Mouse (Mus musculus) kidney, adult 2 months (tissue): ENCODE measurements around the gene Cldn13. TPM values are rescaled to one million over a fixed set of nuclear protein-coding genes. Genes with fewer than 3 reads are reported as not detected.
A peak's percentile ranks its signal among the peaks of the same experiment; 100 is the strongest.

ENCODE experiments used
- DNase-seq: peaks from one replicate; pipeline ENCODE4 v3.0.0; 2021
- H3K27ac ChIP-seq: fragments of 200-500 bp; 2 replicates; pipeline ENCODE4 v1.5.1; 2012; ENCODE audit warnings: low read depth, low read length, control low read depth, inconsistent platforms; ENCODE audit not compliant: insufficient read depth
- H3K27me3 ChIP-seq: fragments of 200-500 bp; replicated peaks from 2 replicates; pipeline ENCODE4 v1.6.1; 2012; ENCODE audit warnings: mild to moderate bottlenecking, moderate library complexity, low read length, inconsistent platforms; ENCODE audit not compliant: control insufficient read depth, insufficient read depth
- H3K36me3 ChIP-seq: fragments of 200-500 bp; 2 replicates; pipeline ENCODE4 v1.6.1; 2012; ENCODE audit warnings: mild to moderate bottlenecking, moderate library complexity, low read length, inconsistent platforms; ENCODE audit not compliant: control insufficient read depth, insufficient read depth
- H3K4me1 ChIP-seq: fragments of 200-500 bp; 2 replicates; pipeline ENCODE4 v1.6.1; 2011; ENCODE audit warnings: low read length; ENCODE audit not compliant: control insufficient read depth, insufficient read depth
- H3K4me3 ChIP-seq: fragments of 200-500 bp; 2 replicates; pipeline ENCODE4 v1.5.1; 2011; ENCODE audit warnings: mild to moderate bottlenecking, low read depth, low read length, control low read depth; ENCODE audit not compliant: insufficient read depth
- CTCF ChIP-seq: fragments of 200-500 bp; conservative IDR thresholded peaks from 2 replicates; pipeline ENCODE4 v1.5.1; 2011; ENCODE audit warnings: low read depth, mild to moderate bottlenecking, control low read depth, low read length, moderate library complexity, mixed read lengths; ENCODE audit not compliant: insufficient read depth, insufficient read length
- POLR2A ChIP-seq: fragments of 200-500 bp; IDR thresholded peaks from one replicate; pipeline ENCODE4 v1.6.1; 2011; ENCODE audit warnings: low read depth, low read length, control low read depth
- WGBS: fragments of 180-500 bp; shearing (Covaris S2); methylation state at CpG from one replicate; pipeline ENCODE4 v1.1.7; 2018; 5-methylcytosine and 5-hydroxymethylcytosine counted together
- polyA plus RNA-seq: library from polyadenylated mRNA; depleted of rRNA; stranded (reverse); fragments of >200 nt; gene quantifications from 2 replicates; pipeline ENCODE4 v1.2.3, GENCODE M21; 2012

Cldn13 gene
- polyA plus RNA-seq, 1 experiment: not detected

- Histone ChIP-seq H3K4me1 (no peaks in the 10 kb centered on the region), H3K36me3 (no peaks in the 10 kb centered on the region), H3K27ac (no peak overlapping the region), H3K27me3 (no peaks in the 10 kb centered on the region), H3K4me3 (no peak overlapping the region)
- no peak for DNase-seq
- TF ChIP-seq POLR2A (no peak), CTCF (no peak)
- 93% methylated on average over 8 of the region's 8 CpGs for WGBS
Observed at GRCm38 (mm10) chr5:134933281-134933680, 18.0 kb upstream of the Cldn13 start.

DNA sequence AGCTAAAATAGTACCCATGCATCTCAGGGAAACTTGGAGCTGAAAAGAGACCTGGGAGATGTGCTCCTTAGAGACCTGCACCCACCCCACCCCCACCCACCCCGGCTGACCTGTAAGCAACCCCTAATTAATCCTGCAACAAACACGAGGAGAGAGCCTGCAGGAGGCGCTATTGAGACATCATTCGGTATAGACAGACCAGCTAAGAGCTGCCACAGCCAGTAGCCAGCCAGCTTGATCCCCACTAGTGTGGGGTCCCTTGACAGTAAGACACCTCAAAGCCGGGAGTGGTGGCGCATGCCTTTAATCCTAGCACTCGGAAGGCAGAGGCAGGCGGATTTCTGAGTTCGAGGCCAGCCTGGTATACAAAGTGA lies 17.6 kb upstream of the Cldn13 start:
- peak overlapping the region; percentile 59 for H3K4me3 ChIP-seq
- TF ChIP-seq POLR2A: no peak
- peak; percentile 46 for TF ChIP-seq CTCF
- WGBS: 43% methylated on average over 9 of the region's 9 CpGs
- no peak overlapping the region; the same call in 1 of the 2 replicates for H3K27ac ChIP-seq
- no peaks in the 10 kb centered on the region for H3K36me3 ChIP-seq
- H3K4me1 ChIP-seq: no peaks in the 10 kb centered on the region
- DNase-seq: peak; percentile 70
- H3K27me3 ChIP-seq: no peaks in the 10 kb centered on the region

DNA sequence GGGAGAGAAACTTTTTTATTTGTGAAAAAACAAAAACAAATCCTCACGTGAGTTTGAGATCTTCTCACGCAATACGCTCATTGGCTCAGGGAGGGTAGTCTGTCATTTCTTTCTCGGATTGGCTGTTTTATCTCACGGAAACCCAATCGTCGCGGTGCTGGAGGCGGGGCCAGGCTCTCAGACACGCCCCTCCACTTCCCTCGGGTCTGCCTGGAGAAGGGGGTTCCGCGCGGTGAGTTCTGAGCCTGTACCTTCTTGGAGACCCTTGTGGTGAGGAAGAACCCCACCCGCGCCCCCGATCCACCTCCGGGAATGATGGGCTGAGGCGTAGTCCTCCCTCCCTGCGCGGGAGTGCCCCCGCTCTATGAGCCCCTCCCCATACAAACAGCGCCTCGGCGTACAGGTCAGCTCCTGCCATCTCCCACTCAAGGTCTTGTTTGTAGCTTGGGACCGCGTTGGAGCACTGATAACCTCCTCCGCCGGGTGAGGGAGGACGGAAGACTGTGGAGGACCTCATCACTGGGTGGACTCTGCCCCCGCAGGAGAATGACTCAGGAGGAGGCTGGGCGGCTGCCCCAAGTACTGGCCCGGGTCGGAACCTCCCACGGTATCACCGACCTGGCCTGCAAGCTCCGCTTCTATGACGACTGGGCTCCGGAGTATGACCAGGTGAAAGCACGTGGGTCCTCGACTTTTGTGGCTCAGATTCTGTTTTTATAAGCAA lies 17.0 kb upstream of the Cldn13 start, which contains the start of gene Mettl27:
TSS of gene Mettl27 (plus strand) at position 190 of the 724 bp plus-strand sequence.
- peak within 1 kb of the TSS; percentile 59 for H3K4me3 ChIP-seq
- TF ChIP-seq POLR2A (no peak), CTCF (no peak)
- peak; percentile 96 for DNase-seq
- no peaks in the 10 kb centered on the region for H3K36me3 ChIP-seq
- no peaks in the 10 kb centered on the region for H3K4me1 ChIP-seq
- peak within 1 kb of the TSS; percentile 67; the same call in 1 of the 2 replicates for H3K27ac ChIP-seq
- no peaks in the 10 kb centered on the region for H3K27me3 ChIP-seq
- WGBS: under 1% methylated on average over 41 of the region's 41 CpGs

GRCm38 (mm10) chr5:134929988-134930387 lies 14.7 kb upstream of the Cldn13 start:
- no peak overlapping the region for H3K4me3 ChIP-seq
- WGBS: 71% methylated on average over 2 of the region's 2 CpGs
- no peak overlapping the region for H3K27ac ChIP-seq
- no peak for DNase-seq
- H3K36me3 ChIP-seq: no peaks in the 10 kb centered on the region
- TF ChIP-seq POLR2A (no peak), CTCF (no peak)
- H3K4me1 ChIP-seq: no peaks in the 10 kb centered on the region
- no peaks in the 10 kb centered on the region for H3K27me3 ChIP-seq

- Histone ChIP-seq H3K36me3 (no peaks in the 10 kb centered on the region), H3K27me3 (no peaks in the 10 kb centered on the region), H3K27ac (no peak overlapping the region), H3K4me3 (no peak overlapping the region), H3K4me1 (no peaks in the 10 kb centered on the region)
- no peak for DNase-seq
- TF ChIP-seq POLR2A (no peak), CTCF (no peak)
- WGBS: 62% methylated on average over 4 of the region's 4 CpGs
Observed at GRCm38 (mm10) chr5:134926726-134927125, 11.4 kb upstream of the Cldn13 start.

DNA sequence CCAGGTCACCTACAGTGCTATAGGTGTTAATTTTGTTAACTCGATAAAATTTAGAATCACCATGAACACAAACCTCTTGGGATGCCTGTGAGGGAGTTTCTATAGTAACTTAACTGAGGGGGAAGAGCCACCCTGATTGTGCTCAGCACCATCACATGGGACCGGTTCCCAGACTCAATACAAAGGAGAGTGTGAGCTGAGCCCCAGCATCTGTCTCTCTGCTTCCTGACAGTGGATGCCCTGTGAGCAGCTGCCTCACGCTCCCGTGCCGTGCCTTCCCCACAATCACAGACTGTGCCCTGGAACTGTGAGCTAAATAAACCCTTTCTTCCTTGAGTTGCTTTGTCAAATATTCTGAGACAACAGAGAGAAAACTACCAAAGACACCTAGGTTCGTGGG lies 7.8 kb upstream of the Cldn13 start:
- H3K4me1 ChIP-seq: no peaks in the 10 kb centered on the region
- TF ChIP-seq POLR2A (no peak), CTCF (no peak)
- no peaks in the 10 kb centered on the region for H3K36me3 ChIP-seq
- no peak overlapping the region for H3K4me3 ChIP-seq
- WGBS: 68% methylated on average over 6 of the region's 6 CpGs
- no peak for DNase-seq
- no peaks in the 10 kb centered on the region for H3K27me3 ChIP-seq
- no peak overlapping the region for H3K27ac ChIP-seq

- TF ChIP-seq POLR2A (no peak), CTCF (no peak)
- H3K27ac ChIP-seq: no peak overlapping the region
- DNase-seq: no peak
- H3K27me3 ChIP-seq: no peaks in the 10 kb centered on the region
- no peaks in the 10 kb centered on the region for H3K36me3 ChIP-seq
- 86% methylated on average over 8 of the region's 8 CpGs for WGBS
- no peak overlapping the region for H3K4me3 ChIP-seq
- H3K4me1 ChIP-seq: no peaks in the 10 kb centered on the region
Observed at GRCm38 (mm10) chr5:134921106-134921505, 5.8 kb upstream of the Cldn13 start.
